Mouse (Mus musculus): ENCODE measurements around the gene Myo16. TPM values are rescaled to one million over a fixed set of nuclear protein-coding genes. Genes with fewer than 3 reads are reported as not detected.

Myo16 gene
- polyA plus RNA-seq, 1 experiment from 2014 or later, result 0.25 TPM

GRCm38 (mm10) chr8:10597595-10597994, 443.9 kb downstream of the Myo16 start:
- ATAC-seq (ENCODE audit: low FRiP score, low TSS enrichment), result no peak
- Histone ChIP-seq H3K27ac (ENCODE audit: low read length) (no peak overlapping the region), H3K4me3 (ENCODE audit: low read length) (no peak overlapping the region), H3K9ac (replicated peaks; ENCODE audit: low read length) (no peak overlapping the region), H3K27me3 (ENCODE audit: insufficient read depth, low read length) (no peaks in the 10 kb centered on the region), H3K4me2 (replicated peaks; ENCODE audit: low read depth, low read length) (no peak overlapping the region), H3K36me3 (ENCODE audit: insufficient read depth, low read length) (no peaks in the 10 kb centered on the region), H3K9me3 (ENCODE audit: low read length) (no peaks in the 10 kb centered on the region), H3K4me1 (ENCODE audit: insufficient read depth, low read length) (no peaks in the 10 kb centered on the region)
- 86% methylated on average over 5 of the region's 5 CpGs for WGBS

- Histone ChIP-seq H3K9me3 (ENCODE audit: low read length) (no peaks in the 10 kb centered on the region), H3K27me3 (ENCODE audit: insufficient read depth, low read length) (no peaks in the 10 kb centered on the region), H3K36me3 (ENCODE audit: insufficient read depth, low read length) (no peaks in the 10 kb centered on the region), H3K27ac (ENCODE audit: low read length) (no peak overlapping the region), H3K4me3 (ENCODE audit: low read length) (no peak overlapping the region), H3K9ac (replicated peaks; ENCODE audit: low read length) (no peak overlapping the region), H3K4me2 (replicated peaks; ENCODE audit: low read depth, low read length) (no peak overlapping the region), H3K4me1 (ENCODE audit: insufficient read depth, low read length) (no peaks in the 10 kb centered on the region)
- no peak for ATAC-seq (ENCODE audit: low FRiP score, low TSS enrichment)
- 84% methylated on average over 5 of the region's 5 CpGs for WGBS
Measured at GRCm38 (mm10) chr8:10598889-10599288, 445.2 kb downstream of the Myo16 start.

- Histone ChIP-seq H3K27me3 (ENCODE audit: insufficient read depth, low read length) (peaks cover 6% of the 10 kb centered on the region; the same call in 1 of the 2 replicates), H3K9me3 (ENCODE audit: low read length) (no peaks in the 10 kb centered on the region), H3K4me1 (ENCODE audit: insufficient read depth, low read length) (peaks cover 22% of the 10 kb centered on the region), H3K4me3 (ENCODE audit: low read length) (no peak overlapping the region), H3K9ac (replicated peaks; ENCODE audit: low read length) (no peak overlapping the region), H3K4me2 (replicated peaks; ENCODE audit: low read depth, low read length) (peak overlapping the region; percentile 26; the same call in 1 of the 2 replicates), H3K36me3 (ENCODE audit: insufficient read depth, low read length) (no peaks in the 10 kb centered on the region), H3K27ac (ENCODE audit: low read length) (peak overlapping the region; percentile 51; the same call in 1 of the 2 replicates)
- peak; percentile 71 for ATAC-seq (ENCODE audit: low FRiP score, low TSS enrichment)
- 7% methylated on average over 12 of the region's 12 CpGs for WGBS
Measured at GRCm38 (mm10) chr8:10606028-10606815, 452.5 kb downstream of the Myo16 start.

- H3K4me1 ChIP-seq (ENCODE audit: insufficient read depth, low read length), result peaks cover 22% of the 10 kb centered on the region
- H3K4me3 ChIP-seq (ENCODE audit: low read length), result no peak overlapping the region
- H3K27me3 ChIP-seq (ENCODE audit: insufficient read depth, low read length), result peaks cover 6% of the 10 kb centered on the region; the same call in 1 of the 2 replicates
- ATAC-seq (ENCODE audit: low FRiP score, low TSS enrichment), result peak; percentile 33; the same call in 1 of the 2 replicates
- H3K36me3 ChIP-seq (ENCODE audit: insufficient read depth, low read length), result no peaks in the 10 kb centered on the region
- no peak overlapping the region for H3K9ac ChIP-seq (replicated peaks; ENCODE audit: low read length)
- no peaks in the 10 kb centered on the region for H3K9me3 ChIP-seq (ENCODE audit: low read length)
- 11% methylated on average over 4 of the region's 4 CpGs for WGBS
- peak overlapping the region; percentile 9; the same call in 1 of the 2 replicates for H3K27ac ChIP-seq (ENCODE audit: low read length)
- H3K4me2 ChIP-seq (replicated peaks; ENCODE audit: low read depth, low read length), result 0 out of 2 replicates have a peak overlapping the region, but pooled peaks have one; percentile 26
Measured at GRCm38 (mm10) chr8:10606816-10607209, 453.1 kb downstream of the Myo16 start.

- Histone ChIP-seq H3K4me1 (ENCODE audit: insufficient read depth, low read length) (peaks cover 11% of the 10 kb centered on the region), H3K9ac (replicated peaks; ENCODE audit: low read length) (no peak overlapping the region), H3K27me3 (ENCODE audit: insufficient read depth, low read length) (no peaks in the 10 kb centered on the region), H3K4me3 (ENCODE audit: low read length) (no peak overlapping the region), H3K27ac (ENCODE audit: low read length) (no peak overlapping the region), H3K9me3 (ENCODE audit: low read length) (no peaks in the 10 kb centered on the region), H3K36me3 (ENCODE audit: insufficient read depth, low read length) (no peaks in the 10 kb centered on the region), H3K4me2 (replicated peaks; ENCODE audit: low read depth, low read length) (no peak overlapping the region)
- 60% methylated on average over 5 of the region's 5 CpGs for WGBS
- ATAC-seq (ENCODE audit: low FRiP score, low TSS enrichment), result no peak
Measured at GRCm38 (mm10) chr8:10611636-10612035, 457.9 kb downstream of the Myo16 start.

GRCm38 (mm10) chr8:10613371-10613770, 459.7 kb downstream of the Myo16 start:
- no peaks in the 10 kb centered on the region for H3K36me3 ChIP-seq (ENCODE audit: insufficient read depth, low read length)
- no peak overlapping the region for H3K27ac ChIP-seq (ENCODE audit: low read length)
- WGBS, result 56% methylated on average over 2 of the region's 2 CpGs
- no peak overlapping the region for H3K4me2 ChIP-seq (replicated peaks; ENCODE audit: low read depth, low read length)
- no peaks in the 10 kb centered on the region for H3K4me1 ChIP-seq (ENCODE audit: insufficient read depth, low read length)
- no peak overlapping the region for H3K4me3 ChIP-seq (ENCODE audit: low read length)
- no peaks in the 10 kb centered on the region for H3K27me3 ChIP-seq (ENCODE audit: insufficient read depth, low read length)
- H3K9ac ChIP-seq (replicated peaks; ENCODE audit: low read length), result no peak overlapping the region
- no peak for ATAC-seq (ENCODE audit: low FRiP score, low TSS enrichment)
- no peaks in the 10 kb centered on the region for H3K9me3 ChIP-seq (ENCODE audit: low read length)

GRCm38 (mm10) chr8:10619689-10620088, 466.0 kb downstream of the Myo16 start:
- no peak overlapping the region for H3K9ac ChIP-seq (replicated peaks; ENCODE audit: low read length)
- H3K4me3 ChIP-seq (ENCODE audit: low read length), result no peak overlapping the region
- H3K4me1 ChIP-seq (ENCODE audit: insufficient read depth, low read length), result no peaks in the 10 kb centered on the region
- no peak overlapping the region for H3K27ac ChIP-seq (ENCODE audit: low read length)
- peaks cover 4% of the 10 kb centered on the region for H3K9me3 ChIP-seq (ENCODE audit: low read length)
- ATAC-seq (ENCODE audit: low FRiP score, low TSS enrichment), result peak; percentile 78
- H3K27me3 ChIP-seq (ENCODE audit: insufficient read depth, low read length), result no peaks in the 10 kb centered on the region
- 87% methylated on average over 2 of the region's 2 CpGs for WGBS
- no peaks in the 10 kb centered on the region for H3K36me3 ChIP-seq (ENCODE audit: insufficient read depth, low read length)
- no peak overlapping the region for H3K4me2 ChIP-seq (replicated peaks; ENCODE audit: low read depth, low read length)

- Histone ChIP-seq H3K4me2 (replicated peaks; ENCODE audit: low read depth, low read length) (no peak overlapping the region), H3K9me3 (ENCODE audit: low read length) (peaks cover 4% of the 10 kb centered on the region), H3K36me3 (ENCODE audit: insufficient read depth, low read length) (no peaks in the 10 kb centered on the region), H3K4me3 (ENCODE audit: low read length) (no peak overlapping the region), H3K27me3 (ENCODE audit: insufficient read depth, low read length) (no peaks in the 10 kb centered on the region), H3K4me1 (ENCODE audit: insufficient read depth, low read length) (peaks cover 17% of the 10 kb centered on the region), H3K9ac (replicated peaks; ENCODE audit: low read length) (no peak overlapping the region), H3K27ac (ENCODE audit: low read length) (no peak overlapping the region)
- peak; percentile 87 for ATAC-seq (ENCODE audit: low FRiP score, low TSS enrichment)
- WGBS, result 30% methylated on average over 5 of the region's 5 CpGs
Measured at GRCm38 (mm10) chr8:10625262-10625661, 471.6 kb downstream of the Myo16 start.

GRCm38 (mm10) chr8:10628725-10629124, 475.0 kb downstream of the Myo16 start:
- H3K9me3 ChIP-seq (ENCODE audit: low read length), result peaks cover 4% of the 10 kb centered on the region
- peaks cover 23% of the 10 kb centered on the region for H3K4me1 ChIP-seq (ENCODE audit: insufficient read depth, low read length)
- no peaks in the 10 kb centered on the region for H3K36me3 ChIP-seq (ENCODE audit: insufficient read depth, low read length)
- H3K9ac ChIP-seq (replicated peaks; ENCODE audit: low read length), result no peak overlapping the region
- WGBS, result 56% methylated on average over 8 of the region's 8 CpGs
- no peak overlapping the region for H3K27ac ChIP-seq (ENCODE audit: low read length)
- no peak for ATAC-seq (ENCODE audit: low FRiP score, low TSS enrichment)
- no peaks in the 10 kb centered on the region for H3K27me3 ChIP-seq (ENCODE audit: insufficient read depth, low read length)
- H3K4me3 ChIP-seq (ENCODE audit: low read length), result no peak overlapping the region
- no peak overlapping the region for H3K4me2 ChIP-seq (replicated peaks; ENCODE audit: low read depth, low read length)

GRCm38 (mm10) chr8:10629862-10630261, 476.2 kb downstream of the Myo16 start:
- no peak for ATAC-seq (ENCODE audit: low FRiP score, low TSS enrichment)
- WGBS, result 35% methylated on average over 5 of the region's 5 CpGs

More at GRCm38 (mm10) chr8:10629862-10630261, 476.2 kb downstream of the Myo16 start:
- Histone ChIP-seq H3K27ac (ENCODE audit: low read length) (peak overlapping the region; percentile 17; the same call in 1 of the 2 replicates), H3K4me2 (replicated peaks; ENCODE audit: low read depth, low read length) (no peak overlapping the region), H3K4me3 (ENCODE audit: low read length) (no peak overlapping the region), H3K9me3 (ENCODE audit: low read length) (no peaks in the 10 kb centered on the region), H3K36me3 (ENCODE audit: insufficient read depth, low read length) (no peaks in the 10 kb centered on the region), H3K27me3 (ENCODE audit: insufficient read depth, low read length) (no peaks in the 10 kb centered on the region), H3K9ac (replicated peaks; ENCODE audit: low read length) (no peak overlapping the region), H3K4me1 (ENCODE audit: insufficient read depth, low read length) (peaks cover 25% of the 10 kb centered on the region)
